Mouse (Mus musculus) thymus, adult 2 months (tissue): ENCODE results near the gene Lef1. TPM values are rescaled to one million over a fixed set of nuclear protein-coding genes. Genes with fewer than 3 reads are reported as not detected.

Experiments used
- DNase-seq: peaks from one replicate; pipeline ENCODE4 v3.0.0; 2021
- H3K27ac ChIP-seq: fragments of 200-500 bp; 2 replicates; pipeline ENCODE4 v1.5.1; 2012; ENCODE audit warnings: low read length, control low read depth; ENCODE audit not compliant: control insufficient read depth, insufficient read depth
- H3K27me3 ChIP-seq: fragments of 200-500 bp; 2 replicates; pipeline ENCODE4 v1.6.1; 2012; ENCODE audit warnings: mild to moderate bottlenecking, low read length, moderate library complexity, mixed read lengths; ENCODE audit not compliant: control insufficient read depth, insufficient read depth
- H3K36me3 ChIP-seq: fragments of 200-500 bp; 2 replicates; pipeline ENCODE4 v1.6.1; 2012; ENCODE audit warnings: mild to moderate bottlenecking, low read length, moderate library complexity; ENCODE audit not compliant: control insufficient read depth, insufficient read depth
- H3K4me1 ChIP-seq: fragments of 200-500 bp; replicated peaks from 2 replicates; pipeline ENCODE4 v1.6.1; 2012; ENCODE audit warnings: low read length; ENCODE audit not compliant: control insufficient read depth, insufficient read depth
- H3K4me3 ChIP-seq: fragments of 200-500 bp; 2 replicates; pipeline ENCODE4 v1.5.1; 2012; ENCODE audit warnings: mild to moderate bottlenecking, low read length, control low read depth, moderate library complexity; ENCODE audit not compliant: control insufficient read depth, insufficient read depth
- CTCF ChIP-seq: fragments of 200-500 bp; IDR thresholded peaks from 2 replicates; pipeline ENCODE4 v1.5.1; 2012; ENCODE audit warnings: mild to moderate bottlenecking, control low read depth, low read length, moderate library complexity, borderline replicate concordance; ENCODE audit not compliant: control insufficient read depth, poor library complexity, insufficient read depth; ENCODE audit errors: extremely low read depth
- POLR2A ChIP-seq: fragments of 200-500 bp; IDR thresholded peaks from 2 replicates; pipeline ENCODE4 v1.6.1; 2012; ENCODE audit warnings: mild to moderate bottlenecking, low read length, control low read depth, moderate library complexity; ENCODE audit not compliant: control insufficient read depth, poor library complexity, insufficient read depth; ENCODE audit errors: extremely low read depth
- WGBS: fragments of 180-500 bp; shearing (Covaris S2); methylation state at CpG from one replicate; pipeline ENCODE4 v1.1.7; 2018; 5-methylcytosine and 5-hydroxymethylcytosine counted together
- polyA plus RNA-seq: library from polyadenylated mRNA; depleted of rRNA; stranded (reverse); fragments of >200 nt; gene quantifications from 2 replicates; pipeline ENCODE4 v1.2.3, GENCODE M21; 2012

Gene Lef1
- polyA plus RNA-seq, 1 experiment = 279 TPM

DNA sequence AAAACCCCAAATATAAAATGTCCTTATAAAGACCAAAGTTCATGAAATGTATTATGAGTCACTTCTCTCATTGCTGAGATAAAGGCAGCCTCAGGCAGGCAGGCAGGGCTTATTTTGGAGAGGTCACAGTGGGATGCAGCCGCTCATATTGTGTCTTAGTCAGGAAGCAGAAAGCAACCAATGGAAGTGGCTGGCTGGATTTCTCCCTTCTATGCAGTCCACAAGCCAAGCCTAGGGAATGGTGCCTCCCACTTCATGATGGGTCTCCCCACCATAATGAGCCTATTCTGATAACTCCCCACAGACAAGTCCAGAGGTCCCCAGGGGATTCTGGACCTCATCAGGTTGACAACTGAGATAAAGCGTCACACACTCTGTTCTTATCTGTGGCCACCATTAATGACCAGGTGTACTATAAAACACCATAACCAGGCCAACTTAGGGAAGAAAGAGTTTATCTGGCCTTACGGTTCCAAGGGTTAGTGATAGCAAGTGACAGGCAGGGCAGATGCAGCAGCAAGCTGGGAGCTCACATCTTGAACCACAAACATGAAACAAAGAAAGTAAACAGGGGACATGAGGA, 145.2 kb downstream of the Lef1 start:
- Histone ChIP-seq H3K36me3 (no peaks in the 10 kb centered on the region), H3K4me3 (no peak overlapping the region), H3K4me1 (peaks cover 3% of the 10 kb centered on the region; the same call in 1 of the 2 replicates), H3K27me3 (no peaks in the 10 kb centered on the region), H3K27ac (no peak overlapping the region)
- over 99% methylated on average over 3 of the region's 3 CpGs for WGBS
- DNase-seq = no peak
- TF ChIP-seq POLR2A (no peak), CTCF (no peak)

DNA sequence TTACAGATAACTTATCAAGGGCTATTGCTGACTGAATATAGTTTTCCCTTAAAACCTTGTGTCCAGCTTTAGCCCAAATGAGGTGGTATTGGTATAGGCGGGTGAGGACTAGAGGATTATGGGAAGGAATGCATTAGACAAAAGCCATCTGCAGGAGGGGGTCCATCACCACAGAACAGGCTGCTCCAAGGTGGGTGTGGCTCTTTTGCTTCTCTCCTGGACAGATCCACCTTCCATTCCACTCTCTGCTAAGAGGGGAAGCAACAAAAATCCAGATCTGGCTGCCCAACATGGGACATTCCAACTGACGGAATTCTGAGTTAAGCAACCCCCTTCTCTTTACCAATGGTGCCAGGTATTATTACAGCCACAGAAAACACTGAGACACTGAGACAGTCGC, 148.7 kb downstream of the Lef1 start:
- DNase-seq = no peak
- no peak overlapping the region for H3K27ac ChIP-seq
- WGBS = 95% methylated on average over 3 of the region's 3 CpGs
- TF ChIP-seq POLR2A = no peak
- no peak for TF ChIP-seq CTCF
- no peaks in the 10 kb centered on the region for H3K36me3 ChIP-seq
- H3K27me3 ChIP-seq = no peaks in the 10 kb centered on the region
- H3K4me3 ChIP-seq = no peak overlapping the region
- H3K4me1 ChIP-seq = no peaks in the 10 kb centered on the region

DNA sequence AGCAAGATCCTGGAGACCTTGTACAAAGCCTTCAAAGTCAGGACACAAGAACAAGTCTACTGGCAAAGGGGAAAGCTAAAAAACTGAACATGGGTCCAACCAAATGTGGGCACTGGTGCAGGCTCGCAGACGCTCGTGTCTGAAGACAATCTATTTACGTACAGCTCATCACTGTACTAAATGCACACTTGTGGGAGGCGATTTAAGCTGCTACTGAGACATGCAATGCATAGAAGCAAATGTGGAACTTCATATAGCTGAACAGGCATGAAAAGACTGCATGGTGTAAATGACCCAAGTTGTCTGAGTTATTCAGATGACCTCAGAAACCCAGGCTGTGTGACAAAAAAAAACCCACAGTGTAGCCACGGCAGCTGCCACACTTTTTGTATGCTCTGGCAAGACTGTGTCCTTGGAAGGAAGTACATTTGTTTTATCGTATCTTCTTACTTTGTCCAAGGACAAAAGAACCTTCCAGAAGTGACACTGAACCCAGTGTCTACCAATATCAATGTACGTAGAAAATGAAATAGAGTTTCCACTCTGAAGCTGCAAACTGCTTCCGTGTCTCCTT, 149.2 kb downstream of the Lef1 start:
- no peak for DNase-seq
- TF ChIP-seq POLR2A = no peak
- TF ChIP-seq CTCF = no peak
- no peaks in the 10 kb centered on the region for H3K36me3 ChIP-seq
- H3K4me1 ChIP-seq = no peaks in the 10 kb centered on the region
- H3K27me3 ChIP-seq = no peaks in the 10 kb centered on the region
- H3K4me3 ChIP-seq = no peak overlapping the region
- no peak overlapping the region for H3K27ac ChIP-seq
- WGBS = 94% methylated on average over 9 of the region's 9 CpGs

DNA sequence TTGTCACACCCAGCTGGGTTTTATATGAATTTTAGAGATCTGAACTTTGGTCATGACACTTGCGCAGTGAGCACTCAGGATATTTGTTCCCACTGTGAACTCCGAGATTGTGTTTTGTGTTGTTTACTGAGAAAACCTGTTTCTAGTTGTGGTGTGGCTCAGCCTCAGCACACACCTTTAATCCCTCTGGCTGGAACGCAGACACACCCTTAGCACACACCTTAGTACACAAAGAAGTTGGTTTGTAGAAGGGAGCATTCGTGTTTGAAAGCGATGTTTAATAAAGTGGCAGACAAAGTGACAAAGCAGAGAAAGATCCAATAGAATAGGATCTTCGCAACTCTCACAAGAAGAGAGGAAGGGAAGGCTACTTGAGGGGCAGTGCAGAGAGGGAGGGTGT, 150.1 kb downstream of the Lef1 start:
- Histone ChIP-seq H3K27me3 (no peaks in the 10 kb centered on the region), H3K4me1 (no peaks in the 10 kb centered on the region), H3K36me3 (no peaks in the 10 kb centered on the region), H3K27ac (no peak overlapping the region), H3K4me3 (no peak overlapping the region)
- TF ChIP-seq POLR2A = no peak
- TF ChIP-seq CTCF = no peak
- DNase-seq = no peak
- WGBS = 98% methylated on average over 6 of the region's 6 CpGs

DNA sequence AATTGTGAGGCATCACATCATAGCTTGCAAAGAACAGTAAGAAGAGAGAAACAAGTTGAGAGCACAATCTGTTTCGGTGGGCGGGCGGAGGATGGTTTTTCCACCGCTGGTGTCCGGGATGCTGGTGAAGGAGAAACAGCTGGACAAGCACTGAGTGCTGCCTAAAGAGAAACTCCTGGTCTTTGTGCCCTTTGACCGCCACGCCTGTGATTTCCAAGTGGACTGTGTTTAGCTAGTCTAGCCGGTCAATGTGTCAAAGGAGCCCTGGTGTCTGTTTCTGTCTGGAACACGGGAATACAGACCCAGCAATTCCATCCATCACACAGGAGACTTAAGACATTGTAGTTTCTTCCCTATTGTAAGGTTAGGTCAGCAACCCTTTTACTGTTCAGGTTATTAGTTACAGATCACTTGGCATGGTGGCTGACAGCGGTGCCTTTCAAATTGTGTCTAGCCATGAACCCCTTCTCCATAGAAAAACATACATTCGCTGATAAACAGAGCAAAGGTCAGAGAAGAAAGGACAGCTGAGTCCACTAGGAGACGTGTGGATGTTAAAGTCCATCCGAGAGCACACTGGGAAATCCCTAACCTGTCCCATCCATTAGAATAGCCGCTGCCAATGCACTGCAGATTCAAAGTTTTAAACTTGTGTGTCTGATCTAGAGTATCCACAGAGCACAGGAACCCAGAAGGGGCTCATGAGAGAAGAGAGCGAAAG, 153.7 kb downstream of the Lef1 start:
- no peak for DNase-seq
- 98% methylated on average over 15 of the region's 15 CpGs for WGBS
- no peak overlapping the region for H3K4me3 ChIP-seq

DNA sequence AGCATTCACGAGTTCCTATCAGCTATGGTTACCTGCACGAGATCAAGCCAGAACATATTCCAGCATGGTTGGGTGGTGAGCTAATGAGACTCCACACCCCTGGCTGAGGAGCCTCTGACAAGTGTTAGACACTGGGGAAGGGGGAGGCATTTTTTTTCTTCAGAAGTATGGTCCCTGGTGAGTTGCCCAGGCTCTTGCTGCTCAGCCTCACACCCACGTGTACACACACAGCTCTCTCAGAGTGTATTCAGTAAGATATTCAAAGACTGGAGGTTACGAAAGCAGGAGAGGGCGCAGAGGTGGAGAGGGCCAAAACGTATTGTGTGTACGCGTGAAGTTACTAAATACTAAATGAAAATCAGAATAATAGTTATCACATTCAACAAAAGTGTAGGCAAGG, 155.2 kb downstream of the Lef1 start:
- DNase-seq = no peak
- H3K4me3 ChIP-seq = no peak overlapping the region
- 91% methylated on average over 8 of the region's 8 CpGs for WGBS
- no peaks in the 10 kb centered on the region for H3K4me1 ChIP-seq
- TF ChIP-seq CTCF = no peak
- no peak for TF ChIP-seq POLR2A
- H3K36me3 ChIP-seq = no peaks in the 10 kb centered on the region
- H3K27me3 ChIP-seq = no peaks in the 10 kb centered on the region
- H3K27ac ChIP-seq = no peak overlapping the region

More for the DNA sequence above, 153.7 kb downstream of the Lef1 start:
- Histone ChIP-seq H3K27ac (no peak overlapping the region), H3K4me1 (no peaks in the 10 kb centered on the region), H3K27me3 (no peaks in the 10 kb centered on the region), H3K36me3 (no peaks in the 10 kb centered on the region)
- TF ChIP-seq CTCF (no peak), POLR2A (no peak)
